Mouse (Mus musculus) liver, embryonic 16.5 days (tissue): ENCODE data around the gene Mrpl55. TPM values are rescaled to one million over a fixed set of nuclear protein-coding genes. Genes with fewer than 3 reads are reported as not detected.

Source experiments
- ATAC-seq: fragments of 200-750 bp; cut with Nextera tagmentation; 2 replicates; pipeline ENCODE4 v1.8.0; 2017; ENCODE audit warnings: low read depth, mild to moderate bottlenecking, moderate number of reproducible peaks, moderate library complexity
- H3K27ac ChIP-seq: fragments of 300-500 bp; sonication (generic); 2 replicates; pipeline ENCODE4 v1.5.1; 2014; ENCODE audit warnings: mild to moderate bottlenecking, low read length
- H3K27me3 ChIP-seq: fragments of 300-500 bp; sonication (generic); 2 replicates; pipeline ENCODE4 v1.6.1; 2014; ENCODE audit warnings: low read depth, low read length, mixed read lengths; ENCODE audit not compliant: control insufficient read depth, insufficient read depth
- H3K36me3 ChIP-seq: fragments of 300-500 bp; sonication (generic); 2 replicates; pipeline ENCODE4 v1.6.1; 2014; ENCODE audit warnings: mild to moderate bottlenecking; ENCODE audit not compliant: control insufficient read depth, insufficient read depth
- H3K4me1 ChIP-seq: fragments of 300-500 bp; sonication (generic); 2 replicates; pipeline ENCODE4 v1.6.1; 2014; ENCODE audit warnings: low read depth, low read length, mixed read lengths; ENCODE audit not compliant: control insufficient read depth
- H3K4me2 ChIP-seq: fragments of 300-500 bp; sonication (generic); 2 replicates; pipeline ENCODE4 v1.6.1; 2014; ENCODE audit warnings: low read depth, low read length, mixed read lengths
- H3K4me3 ChIP-seq: fragments of 300-500 bp; sonication (generic); 2 replicates; pipeline ENCODE4 v1.5.1; 2014; ENCODE audit warnings: low read depth, mild to moderate bottlenecking, low read length
- H3K9ac ChIP-seq: fragments of 300-500 bp; sonication (generic); 2 replicates; pipeline ENCODE4 v1.6.1; 2014; ENCODE audit warnings: low read depth, low read length
- H3K9me3 ChIP-seq: fragments of 300-500 bp; sonication (generic); replicated peaks from 2 replicates; pipeline ENCODE4 v1.6.1; 2016; ENCODE audit warnings: low read length; ENCODE audit not compliant: control insufficient read depth
- WGBS: fragments of 180-500 bp; shearing (Covaris S2); extraction: QIAGEN DNeasy Blood & Tissue Kit; methylation state at CpG from one replicate; pipeline ENCODE4 v1.1.7; 2014; ENCODE audit not compliant: insufficient replicate concordance; 5-methylcytosine and 5-hydroxymethylcytosine counted together
- polyA plus RNA-seq: library from polyadenylated mRNA; unstranded; fragments of >200 nt; fragmentation: Nextera tagmentation; extraction: Ambion mirVana; gene quantifications from 2 replicates; pipeline ENCODE4 v1.2.1, GENCODE M21; 2015

The Mrpl55 gene
- polyA plus RNA-seq: 43.1 and 44.3 TPM in 2 replicates

GRCm38 (mm10) chr11:59202081-59202995, at the start of gene Mrpl55:
TSS of gene Mrpl55 (plus strand) at chr11:59202486.
- no peaks in the 10 kb centered on the region for H3K27me3 ChIP-seq
- H3K9me3 ChIP-seq: no peaks in the 10 kb centered on the region
- H3K9ac ChIP-seq: peak within 1 kb of the TSS; percentile 83
- peak within 1 kb of the TSS; percentile 88 for H3K27ac ChIP-seq
- H3K4me3 ChIP-seq: peak within 1 kb of the TSS; percentile 93
- WGBS: under 1% methylated on average over 63 of the region's 63 CpGs
- H3K4me2 ChIP-seq: peak within 1 kb of the TSS; percentile 96
- H3K36me3 ChIP-seq: peaks cover 7% of the 10 kb centered on the region
- peaks cover 23% of the 10 kb centered on the region for H3K4me1 ChIP-seq
- ATAC-seq: peak; percentile 94

GRCm38 (mm10) chr11:59154220-59154619, 48.1 kb upstream of the Mrpl55 start:
- H3K27ac ChIP-seq: no peak overlapping the region
- H3K4me3 ChIP-seq: no peak overlapping the region
- no peaks in the 10 kb centered on the region for H3K27me3 ChIP-seq
- no peak overlapping the region for H3K4me2 ChIP-seq
- H3K9me3 ChIP-seq: no peaks in the 10 kb centered on the region
- no peaks in the 10 kb centered on the region for H3K4me1 ChIP-seq
- H3K36me3 ChIP-seq: peaks cover 33% of the 10 kb centered on the region
- no peak for ATAC-seq
- WGBS: 89% methylated on average over 7 of the region's 7 CpGs
- no peak overlapping the region for H3K9ac ChIP-seq

GRCm38 (mm10) chr11:59155900-59156299, 46.4 kb upstream of the Mrpl55 start:
- Histone ChIP-seq H3K4me1 (no peaks in the 10 kb centered on the region; the same call in 1 of the 2 replicates), H3K4me3 (no peak overlapping the region), H3K9ac (no peak overlapping the region), H3K27me3 (no peaks in the 10 kb centered on the region), H3K4me2 (no peak overlapping the region), H3K27ac (no peak overlapping the region), H3K9me3 (no peaks in the 10 kb centered on the region), H3K36me3 (peaks cover 40% of the 10 kb centered on the region)
- 97% methylated on average over 5 of the region's 5 CpGs for WGBS
- no peak for ATAC-seq

GRCm38 (mm10) chr11:59159099-59159498, 43.2 kb upstream of the Mrpl55 start:
- no peaks in the 10 kb centered on the region for H3K9me3 ChIP-seq
- no peak overlapping the region for H3K4me2 ChIP-seq
- H3K27ac ChIP-seq: no peak overlapping the region
- no peak overlapping the region for H3K4me3 ChIP-seq
- ATAC-seq: no peak
- H3K4me1 ChIP-seq: peaks cover 16% of the 10 kb centered on the region
- H3K9ac ChIP-seq: no peak overlapping the region
- peaks cover 45% of the 10 kb centered on the region for H3K36me3 ChIP-seq
- 88% methylated on average over 13 of the region's 13 CpGs for WGBS
- H3K27me3 ChIP-seq: no peaks in the 10 kb centered on the region

GRCm38 (mm10) chr11:59159558-59159957, 42.7 kb upstream of the Mrpl55 start:
- H3K4me3 ChIP-seq: no peak overlapping the region
- ATAC-seq: no peak
- H3K36me3 ChIP-seq: peaks cover 45% of the 10 kb centered on the region
- WGBS: 86% methylated on average over 4 of the region's 4 CpGs
- H3K4me2 ChIP-seq: no peak overlapping the region
- no peaks in the 10 kb centered on the region for H3K9me3 ChIP-seq
- peaks cover 16% of the 10 kb centered on the region for H3K4me1 ChIP-seq
- H3K27me3 ChIP-seq: no peaks in the 10 kb centered on the region
- no peak overlapping the region for H3K9ac ChIP-seq
- H3K27ac ChIP-seq: no peak overlapping the region

- ATAC-seq: no peak
- H3K4me2 ChIP-seq: peak overlapping the region; percentile 94; the same call in 1 of the 2 replicates
- H3K9me3 ChIP-seq: no peaks in the 10 kb centered on the region
- H3K9ac ChIP-seq: peak overlapping the region; percentile 9; the same call in 1 of the 2 replicates
- H3K4me1 ChIP-seq: peaks cover 33% of the 10 kb centered on the region
- H3K27ac ChIP-seq: 0 out of 2 replicates have a peak overlapping the region, but pooled peaks have one; percentile 4
- peaks cover 37% of the 10 kb centered on the region for H3K36me3 ChIP-seq
- 79% methylated on average over 5 of the region's 5 CpGs for WGBS
- H3K4me3 ChIP-seq: no peak overlapping the region
- no peaks in the 10 kb centered on the region for H3K27me3 ChIP-seq
Observed at GRCm38 (mm10) chr11:59161398-59161797, 40.9 kb upstream of the Mrpl55 start.

- ATAC-seq: no peak
- Histone ChIP-seq H3K4me3 (peak overlapping the region; percentile 85), H3K36me3 (peaks cover 27% of the 10 kb centered on the region), H3K27me3 (no peaks in the 10 kb centered on the region), H3K27ac (peak overlapping the region; percentile 98), H3K9me3 (no peaks in the 10 kb centered on the region), H3K4me2 (peak overlapping the region; percentile 94), H3K9ac (peak overlapping the region; percentile 98), H3K4me1 (peaks cover 37% of the 10 kb centered on the region)
- 37% methylated on average over 9 of the region's 9 CpGs for WGBS
Observed at GRCm38 (mm10) chr11:59162443-59163254, 39.6 kb upstream of the Mrpl55 start.

GRCm38 (mm10) chr11:59163255-59164236, 38.7 kb upstream of the Mrpl55 start, which contains the start of gene Iba57:
TSS of gene Iba57 (minus strand) at chr11:59163739.
- Histone ChIP-seq H3K9me3 (no peaks in the 10 kb centered on the region), H3K9ac (peak within 1 kb of the TSS; percentile 98), H3K4me1 (peaks cover 41% of the 10 kb centered on the region), H3K4me3 (peak within 1 kb of the TSS; percentile 85), H3K27ac (peak within 1 kb of the TSS; percentile 98), H3K4me2 (peak within 1 kb of the TSS; percentile 94), H3K36me3 (peaks cover 18% of the 10 kb centered on the region), H3K27me3 (no peaks in the 10 kb centered on the region)
- under 1% methylated on average over 62 of the region's 68 CpGs for WGBS
- ATAC-seq: peak; percentile 91
